Mouse (Mus musculus): ENCODE results near the gene Tmem205. TPM values are rescaled to one million over a fixed set of nuclear protein-coding genes. Genes with fewer than 3 reads are reported as not detected.

The Tmem205 gene
- polyA plus RNA-seq, 1 experiment from 2014 or later = 51.7 TPM

- 0 out of 2 replicates have a peak, but pooled peaks cover 4% of the 10 kb centered on the region for H3K36me3 ChIP-seq
- H3K4me3 ChIP-seq = no peak overlapping the region
- H3K27ac ChIP-seq (replicated peaks) = no peak overlapping the region
- peaks cover 23% of the 10 kb centered on the region for H3K4me1 ChIP-seq (replicated peaks)
- 100% methylated on average over 1 of the region's 1 CpGs for WGBS
- H3K4me2 ChIP-seq = no peak overlapping the region
- no peak for ATAC-seq (ENCODE audit: low FRiP score, low read depth)
- no peaks in the 10 kb centered on the region for H3K9me3 ChIP-seq
- no peaks in the 10 kb centered on the region for H3K27me3 ChIP-seq
- no peak overlapping the region for H3K9ac ChIP-seq
Observed at GRCm38 (mm10) chr9:21925506-21925905, 1.9 kb downstream of the Tmem205 start.

- WGBS = 79% methylated on average over 3 of the region's 3 CpGs
- Histone ChIP-seq H3K4me1 (replicated peaks) (peaks cover 23% of the 10 kb centered on the region), H3K9me3 (no peaks in the 10 kb centered on the region), H3K27ac (replicated peaks) (no peak overlapping the region), H3K4me2 (no peak overlapping the region), H3K9ac (no peak overlapping the region), H3K27me3 (no peaks in the 10 kb centered on the region), H3K4me3 (no peak overlapping the region), H3K36me3 (0 out of 2 replicates have a peak, but pooled peaks cover 4% of the 10 kb centered on the region)
- ATAC-seq (ENCODE audit: low FRiP score, low read depth) = no peak
Observed at GRCm38 (mm10) chr9:21925034-21925433, 2.3 kb downstream of the Tmem205 start.

- 71% methylated on average over 6 of the region's 6 CpGs for WGBS
- Histone ChIP-seq H3K4me3 (no peak overlapping the region), H3K36me3 (0 out of 2 replicates have a peak, but pooled peaks cover 4% of the 10 kb centered on the region)
Observed at GRCm38 (mm10) chr9:21924099-21924493, 3.3 kb downstream of the Tmem205 start.

GRCm38 (mm10) chr9:21923490-21924098 lies 3.8 kb downstream of the Tmem205 start:
- Histone ChIP-seq H3K27ac (replicated peaks) (no peak overlapping the region), H3K9ac (no peak overlapping the region), H3K4me2 (no peak overlapping the region), H3K27me3 (no peaks in the 10 kb centered on the region), H3K9me3 (no peaks in the 10 kb centered on the region), H3K4me1 (replicated peaks) (peaks cover 24% of the 10 kb centered on the region), H3K4me3 (no peak overlapping the region), H3K36me3 (0 out of 2 replicates have a peak, but pooled peaks cover 4% of the 10 kb centered on the region)
- WGBS = 69% methylated on average over 3 of the region's 3 CpGs
- ATAC-seq (ENCODE audit: low FRiP score, low read depth) = no peak

More at GRCm38 (mm10) chr9:21924099-21924493, 3.3 kb downstream of the Tmem205 start:
- no peak overlapping the region for H3K9ac ChIP-seq
- no peak for ATAC-seq (ENCODE audit: low FRiP score, low read depth)
- no peak overlapping the region for H3K4me2 ChIP-seq
- H3K9me3 ChIP-seq = no peaks in the 10 kb centered on the region
- H3K4me1 ChIP-seq (replicated peaks) = peaks cover 23% of the 10 kb centered on the region
- H3K27ac ChIP-seq (replicated peaks) = no peak overlapping the region
- no peaks in the 10 kb centered on the region for H3K27me3 ChIP-seq

- Histone ChIP-seq H3K27ac (replicated peaks) (no peak overlapping the region), H3K36me3 (0 out of 2 replicates have a peak, but pooled peaks cover 4% of the 10 kb centered on the region), H3K4me2 (no peak overlapping the region), H3K9me3 (no peaks in the 10 kb centered on the region), H3K27me3 (no peaks in the 10 kb centered on the region), H3K9ac (no peak overlapping the region), H3K4me3 (no peak overlapping the region), H3K4me1 (replicated peaks) (peaks cover 29% of the 10 kb centered on the region)
- WGBS = 95% methylated on average over 4 of the region's 4 CpGs
- ATAC-seq (ENCODE audit: low FRiP score, low read depth) = no peak
Observed at GRCm38 (mm10) chr9:21923036-21923435, 4.3 kb downstream of the Tmem205 start.

- H3K27me3 ChIP-seq = no peaks in the 10 kb centered on the region
- peak overlapping the region; percentile 83 for H3K4me3 ChIP-seq
- H3K36me3 ChIP-seq = peaks cover 6% of the 10 kb centered on the region; the same call in 1 of the 2 replicates
- peak overlapping the region; percentile 87 for H3K4me2 ChIP-seq
- peaks cover 15% of the 10 kb centered on the region for H3K4me1 ChIP-seq (replicated peaks)
- 0 out of 2 replicates have a peak overlapping the region, but pooled peaks have one; percentile 69 for H3K9ac ChIP-seq
- no peaks in the 10 kb centered on the region for H3K9me3 ChIP-seq
- peak overlapping the region; percentile 79; the same call in 1 of the 2 replicates for H3K27ac ChIP-seq (replicated peaks)
- no peak for ATAC-seq (ENCODE audit: low FRiP score, low read depth)
- WGBS = 27% methylated on average over 5 of the region's 5 CpGs
Observed at GRCm38 (mm10) chr9:21918692-21919384, 8.5 kb downstream of the Tmem205 start.

GRCm38 (mm10) chr9:21918035-21918592 lies 9.2 kb downstream of the Tmem205 start, which contains the start of gene Rab3d:
Rab3d (minus strand) TSS chr9:21918192.
- 1% methylated on average over 36 of the region's 36 CpGs for WGBS
- H3K9me3 ChIP-seq = no peaks in the 10 kb centered on the region
- H3K4me3 ChIP-seq = peak within 1 kb of the TSS; percentile 83
- peaks cover 15% of the 10 kb centered on the region for H3K4me1 ChIP-seq (replicated peaks)
- peak within 1 kb of the TSS; percentile 69 for H3K9ac ChIP-seq
- peak within 1 kb of the TSS; percentile 87 for H3K4me2 ChIP-seq
- H3K27ac ChIP-seq (replicated peaks) = peak within 1 kb of the TSS; percentile 79
- H3K27me3 ChIP-seq = no peaks in the 10 kb centered on the region
- peaks cover 12% of the 10 kb centered on the region for H3K36me3 ChIP-seq
- peak; percentile 92 for ATAC-seq (ENCODE audit: low FRiP score, low read depth)

- peak overlapping the region; percentile 83 for H3K4me3 ChIP-seq
- H3K4me1 ChIP-seq (replicated peaks) = peaks cover 15% of the 10 kb centered on the region
- no peaks in the 10 kb centered on the region for H3K27me3 ChIP-seq
- peaks cover 12% of the 10 kb centered on the region for H3K36me3 ChIP-seq
- peak overlapping the region; percentile 79 for H3K27ac ChIP-seq (replicated peaks)
- H3K9me3 ChIP-seq = no peaks in the 10 kb centered on the region
- ATAC-seq (ENCODE audit: low FRiP score, low read depth) = peak; percentile 77; the same call in 1 of the 2 replicates
- peak overlapping the region; percentile 87 for H3K4me2 ChIP-seq
- H3K9ac ChIP-seq = peak overlapping the region; percentile 69
- WGBS = 2% methylated on average over 35 of the region's 35 CpGs
Observed at GRCm38 (mm10) chr9:21917493-21918034, 9.8 kb downstream of the Tmem205 start.

GRCm38 (mm10) chr9:21916851-21917492 lies 10.4 kb downstream of the Tmem205 start:
- 66% methylated on average over 2 of the region's 3 CpGs for WGBS

GRCm38 (mm10) chr9:21909474-21910223 lies 17.7 kb downstream of the Tmem205 start:
- H3K27me3 ChIP-seq = no peaks in the 10 kb centered on the region
- no peak overlapping the region for H3K27ac ChIP-seq (replicated peaks)
- peaks cover 22% of the 10 kb centered on the region for H3K36me3 ChIP-seq
- no peak overlapping the region for H3K4me3 ChIP-seq
- WGBS = 82% methylated on average over 10 of the region's 10 CpGs
- no peak overlapping the region for H3K9ac ChIP-seq
- no peak overlapping the region for H3K4me2 ChIP-seq
- no peak for ATAC-seq (ENCODE audit: low FRiP score, low read depth)
- H3K9me3 ChIP-seq = no peaks in the 10 kb centered on the region
- H3K4me1 ChIP-seq (replicated peaks) = no peaks in the 10 kb centered on the region

More at GRCm38 (mm10) chr9:21916851-21917492, 10.4 kb downstream of the Tmem205 start:
- Histone ChIP-seq H3K9me3 (no peaks in the 10 kb centered on the region), H3K36me3 (peaks cover 12% of the 10 kb centered on the region), H3K4me1 (replicated peaks) (peaks cover 15% of the 10 kb centered on the region), H3K9ac (peak overlapping the region; percentile 69), H3K4me2 (peak overlapping the region; percentile 87), H3K27me3 (no peaks in the 10 kb centered on the region), H3K27ac (replicated peaks) (peak overlapping the region; percentile 79), H3K4me3 (peak overlapping the region; percentile 83)
- no peak for ATAC-seq (ENCODE audit: low FRiP score, low read depth)

- no peak overlapping the region for H3K4me3 ChIP-seq
- H3K27ac ChIP-seq (replicated peaks) = no peak overlapping the region
- H3K9me3 ChIP-seq = no peaks in the 10 kb centered on the region
- no peak for ATAC-seq (ENCODE audit: low FRiP score, low read depth)
- 86% methylated on average over 11 of the region's 11 CpGs for WGBS
- no peak overlapping the region for H3K9ac ChIP-seq
- peaks cover 11% of the 10 kb centered on the region; the same call in 1 of the 2 replicates for H3K36me3 ChIP-seq
- H3K4me2 ChIP-seq = no peak overlapping the region
- H3K27me3 ChIP-seq = no peaks in the 10 kb centered on the region
- no peaks in the 10 kb centered on the region for H3K4me1 ChIP-seq (replicated peaks)
Observed at GRCm38 (mm10) chr9:21908216-21908615, 19.1 kb downstream of the Tmem205 start.

All from hindbrain, embryonic 15.5 days (tissue).